Mouse (Mus musculus): ENCODE measurements around the gene Tspan6. TPM values are rescaled to one million over a fixed set of nuclear protein-coding genes. Genes with fewer than 3 reads are reported as not detected.

The Tspan6 gene
- total RNA-seq, 2 experiments from 2014 or later = 12.6 to 16.5 TPM

- intact Hi-C loops (cut with DNase I) = no loop called here
Measured at GRCm38 (mm10) chrX:133888111-133888510, 10.1 kb downstream of the Tspan6 start.

GRCm38 (mm10) chrX:133887308-133887707, 10.9 kb downstream of the Tspan6 start:
- Histone ChIP-seq H3K4me3 (no peak overlapping the region), H3K27ac (no peak overlapping the region)
- TF ChIP-seq CTCF (IDR thresholded peaks at IDR 0.05) = no peak
- intact Hi-C loops (cut with DNase I) = no loop called here
- DNase-seq (ENCODE audit: extremely low spot score in 1 of 2, low spot score in 2 of 2) = no peak

More at GRCm38 (mm10) chrX:133888111-133888510, 10.1 kb downstream of the Tspan6 start:
- no peak for DNase-seq (ENCODE audit: extremely low spot score in 1 of 2, low spot score in 2 of 2)
- no peak overlapping the region for H3K4me3 ChIP-seq
- H3K27ac ChIP-seq = no peak overlapping the region
- no peak for TF ChIP-seq CTCF (IDR thresholded peaks at IDR 0.05)

GRCm38 (mm10) chrX:133869743-133870142, 28.5 kb downstream of the Tspan6 start:
- Histone ChIP-seq H3K4me3 (no peak overlapping the region), H3K27ac (no peak overlapping the region)
- intact Hi-C loops (cut with DNase I) = no loop called here
- no peak for DNase-seq (ENCODE audit: extremely low spot score in 1 of 2, low spot score in 2 of 2)
- no peak for TF ChIP-seq CTCF (IDR thresholded peaks at IDR 0.05)

GRCm38 (mm10) chrX:133853637-133854036, 44.6 kb downstream of the Tspan6 start:
- no peak for TF ChIP-seq CTCF (IDR thresholded peaks at IDR 0.05)
- Histone ChIP-seq H3K27ac (no peak overlapping the region), H3K4me3 (no peak overlapping the region)
- no peak for DNase-seq (ENCODE audit: extremely low spot score in 1 of 2, low spot score in 2 of 2)
- intact Hi-C loops (cut with DNase I) = no loop called here

- H3K4me3 ChIP-seq = no peak within 1 kb of the TSS
- H3K27ac ChIP-seq = no peak within 1 kb of the TSS
- TF ChIP-seq CTCF (IDR thresholded peaks at IDR 0.05) = no peak
- intact Hi-C loops (cut with DNase I) = no loop called here
- no peak for DNase-seq (ENCODE audit: extremely low spot score in 1 of 2, low spot score in 2 of 2)
Measured at GRCm38 (mm10) chrX:133850680-133851079, 47.5 kb downstream of the Tspan6 start, which contains the start of gene Tnmd. Gene Tnmd (plus strand): TSS chrX:133850980.

Other genes starting within 250 kb of the Tspan6 start
- gene Pcdh19, start 209.4 kb downstream of the Tspan6 start, total RNA-seq (2021) = 10 to 100 TPM; 38.8 to 39.7 TPM
- under 1 TPM in 1 of 2 experiments, not detected in 1; 0.43 TPM for gene Tnmd, start 47.4 kb downstream of the Tspan6 start, total RNA-seq (2021)
- gene Srpx2, start 10.0 kb upstream of the Tspan6 start, total RNA-seq (2021) = 1 to 10 TPM; 1.0 to 1.2 TPM
- gene Sytl4, start 83.4 kb upstream of the Tspan6 start, total RNA-seq (2021) = under 1 TPM; 0.52 to 0.84 TPM
- gene Cstf2, start 160.8 kb upstream of the Tspan6 start, total RNA-seq (2021) = 100 to 1,000 TPM; 128 to 134 TPM

All from left cerebral cortex, adult 2 months (tissue).